Mouse (Mus musculus) midbrain, embryonic 16.5 days (tissue): ENCODE results near the gene Spata13. TPM values are rescaled to one million over a fixed set of nuclear protein-coding genes. Genes with fewer than 3 reads are reported as not detected.

Source experiments
- ATAC-seq: fragments of 200-750 bp; cut with Nextera tagmentation; 2 replicates; pipeline ENCODE4 v1.8.0; 2017; ENCODE audit warnings: moderate TSS enrichment
- H3K27ac ChIP-seq: fragments of 300-500 bp; sonication (generic); 2 replicates; pipeline ENCODE4 v1.5.1; 2014; ENCODE audit warnings: mild to moderate bottlenecking, low read length, mixed read lengths
- H3K27me3 ChIP-seq: fragments of 300-500 bp; sonication (generic); 2 replicates; pipeline ENCODE4 v1.6.1; 2014; ENCODE audit warnings: low read depth, low read length, mixed read lengths; ENCODE audit not compliant: control insufficient read depth, insufficient read depth
- H3K36me3 ChIP-seq: fragments of 300-500 bp; sonication (generic); 2 replicates; pipeline ENCODE4 v1.6.1; 2014; ENCODE audit warnings: mild to moderate bottlenecking, low read length, moderate library complexity, mixed read lengths; ENCODE audit not compliant: control insufficient read depth, insufficient read depth
- H3K4me1 ChIP-seq: fragments of 300-500 bp; sonication (generic); 2 replicates; pipeline ENCODE4 v1.6.1; 2014; ENCODE audit warnings: mild to moderate bottlenecking, low read length, mixed read lengths; ENCODE audit not compliant: control insufficient read depth, insufficient read depth
- H3K4me2 ChIP-seq: fragments of 300-500 bp; sonication (generic); 2 replicates; pipeline ENCODE4 v1.6.1; 2014; ENCODE audit warnings: mild to moderate bottlenecking, low read length, mixed read lengths
- H3K4me3 ChIP-seq: fragments of 300-500 bp; sonication (generic); 2 replicates; pipeline ENCODE4 v1.5.1; 2014; ENCODE audit warnings: low read depth, mild to moderate bottlenecking, low read length, moderate library complexity, mixed read lengths
- H3K9ac ChIP-seq: fragments of 300-500 bp; sonication (generic); 2 replicates; pipeline ENCODE4 v1.6.1; 2014; ENCODE audit warnings: low read depth, low read length, mixed read lengths
- H3K9me3 ChIP-seq: fragments of 300-500 bp; sonication (generic); replicated peaks from 2 replicates; pipeline ENCODE4 v1.6.1; 2014; ENCODE audit warnings: mild to moderate bottlenecking, low read length, mixed read lengths; ENCODE audit not compliant: control insufficient read depth, poor library complexity, severe bottlenecking
- WGBS: fragments of 180-500 bp; shearing (Covaris S2); extraction: QIAGEN DNeasy Blood & Tissue Kit; methylation state at CpG from one replicate; pipeline ENCODE4 v1.1.7; 2014; 5-methylcytosine and 5-hydroxymethylcytosine counted together
- polyA plus RNA-seq: library from polyadenylated mRNA; unstranded; fragments of >200 nt; fragmentation: Nextera tagmentation; extraction: Ambion mirVana; gene quantifications from 2 replicates; pipeline ENCODE4 v1.2.1, GENCODE M21; 2015

The Spata13 gene
- polyA plus RNA-seq, 1 experiment from 2014 or later = 18.4 TPM

GRCm38 (mm10) chr14:60740507-60740906, 106.7 kb downstream of the Spata13 start:
- Histone ChIP-seq H3K4me1 (peaks cover 24% of the 10 kb centered on the region), H3K27ac (no peak overlapping the region)
- ATAC-seq = no peak

GRCm38 (mm10) chr14:60741033-60741432, 107.2 kb downstream of the Spata13 start:
- Histone ChIP-seq H3K27me3 (no peaks in the 10 kb centered on the region), H3K4me2 (no peak overlapping the region), H3K9ac (no peak overlapping the region), H3K4me3 (no peak overlapping the region), H3K27ac (peak overlapping the region; percentile 29; the same call in 1 of the 2 replicates), H3K36me3 (no peaks in the 10 kb centered on the region), H3K9me3 (no peaks in the 10 kb centered on the region), H3K4me1 (peaks cover 24% of the 10 kb centered on the region)
- 83% methylated on average over 8 of the region's 8 CpGs for WGBS
- no peak for ATAC-seq

More at GRCm38 (mm10) chr14:60740507-60740906, 106.7 kb downstream of the Spata13 start:
- no peak overlapping the region for H3K4me3 ChIP-seq
- no peaks in the 10 kb centered on the region for H3K27me3 ChIP-seq
- H3K4me2 ChIP-seq = no peak overlapping the region
- WGBS = 86% methylated on average over 5 of the region's 5 CpGs
- no peaks in the 10 kb centered on the region for H3K36me3 ChIP-seq
- H3K9ac ChIP-seq = no peak overlapping the region
- no peaks in the 10 kb centered on the region for H3K9me3 ChIP-seq

- Histone ChIP-seq H3K4me2 (no peak overlapping the region), H3K4me3 (no peak overlapping the region), H3K27me3 (no peaks in the 10 kb centered on the region), H3K9ac (no peak overlapping the region), H3K27ac (peak overlapping the region; percentile 50), H3K4me1 (peaks cover 20% of the 10 kb centered on the region), H3K36me3 (no peaks in the 10 kb centered on the region), H3K9me3 (no peaks in the 10 kb centered on the region)
- no peak for ATAC-seq
- 73% methylated on average over 6 of the region's 6 CpGs for WGBS
Measured at GRCm38 (mm10) chr14:60741490-60741981, 107.7 kb downstream of the Spata13 start.

GRCm38 (mm10) chr14:60743681-60744080, 109.9 kb downstream of the Spata13 start:
- Histone ChIP-seq H3K36me3 (no peaks in the 10 kb centered on the region), H3K4me2 (no peak overlapping the region), H3K9me3 (no peaks in the 10 kb centered on the region), H3K9ac (no peak overlapping the region), H3K4me1 (peaks cover 12% of the 10 kb centered on the region), H3K4me3 (no peak overlapping the region), H3K27me3 (no peaks in the 10 kb centered on the region), H3K27ac (no peak overlapping the region)
- ATAC-seq = no peak
- WGBS = 74% methylated on average over 9 of the region's 9 CpGs

GRCm38 (mm10) chr14:60745201-60745600, 111.4 kb downstream of the Spata13 start:
- no peak for ATAC-seq
- H3K9ac ChIP-seq = no peak overlapping the region
- no peaks in the 10 kb centered on the region for H3K36me3 ChIP-seq
- no peaks in the 10 kb centered on the region for H3K27me3 ChIP-seq
- WGBS = 87% methylated on average over 6 of the region's 6 CpGs
- no peaks in the 10 kb centered on the region for H3K9me3 ChIP-seq
- no peak overlapping the region for H3K4me3 ChIP-seq
- no peak overlapping the region for H3K4me2 ChIP-seq
- H3K27ac ChIP-seq = no peak overlapping the region
- H3K4me1 ChIP-seq = peaks cover 8% of the 10 kb centered on the region

- H3K9me3 ChIP-seq = no peaks in the 10 kb centered on the region
- no peak overlapping the region for H3K4me2 ChIP-seq
- WGBS = 96% methylated on average over 10 of the region's 10 CpGs
- no peaks in the 10 kb centered on the region for H3K27me3 ChIP-seq
- no peak overlapping the region for H3K9ac ChIP-seq
- no peak overlapping the region for H3K27ac ChIP-seq
- no peak for ATAC-seq
- H3K4me3 ChIP-seq = no peak overlapping the region
- H3K4me1 ChIP-seq = no peaks in the 10 kb centered on the region; the same call in 1 of the 2 replicates
- H3K36me3 ChIP-seq = no peaks in the 10 kb centered on the region
Measured at GRCm38 (mm10) chr14:60746141-60746540, 112.3 kb downstream of the Spata13 start.

- Histone ChIP-seq H3K4me1 (no peaks in the 10 kb centered on the region), H3K4me2 (no peak overlapping the region), H3K4me3 (no peak overlapping the region), H3K36me3 (no peaks in the 10 kb centered on the region), H3K9ac (no peak overlapping the region), H3K27me3 (no peaks in the 10 kb centered on the region), H3K9me3 (no peaks in the 10 kb centered on the region), H3K27ac (no peak overlapping the region)
- WGBS = 93% methylated on average over 21 of the region's 21 CpGs
- ATAC-seq = no peak
Measured at GRCm38 (mm10) chr14:60747154-60747870, 113.5 kb downstream of the Spata13 start.

GRCm38 (mm10) chr14:60749880-60750279, 116.1 kb downstream of the Spata13 start:
- no peak overlapping the region for H3K4me3 ChIP-seq
- no peaks in the 10 kb centered on the region for H3K36me3 ChIP-seq
- H3K9me3 ChIP-seq = no peaks in the 10 kb centered on the region
- no peaks in the 10 kb centered on the region for H3K4me1 ChIP-seq
- H3K9ac ChIP-seq = no peak overlapping the region
- 93% methylated on average over 12 of the region's 12 CpGs for WGBS
- no peaks in the 10 kb centered on the region for H3K27me3 ChIP-seq
- no peak overlapping the region for H3K27ac ChIP-seq
- no peak for ATAC-seq
- H3K4me2 ChIP-seq = no peak overlapping the region

- no peak overlapping the region for H3K9ac ChIP-seq
- no peaks in the 10 kb centered on the region for H3K9me3 ChIP-seq
- no peak overlapping the region for H3K4me2 ChIP-seq
- no peaks in the 10 kb centered on the region for H3K4me1 ChIP-seq
- H3K4me3 ChIP-seq = no peak overlapping the region
- no peak for ATAC-seq
- 95% methylated on average over 16 of the region's 16 CpGs for WGBS
- H3K36me3 ChIP-seq = no peaks in the 10 kb centered on the region
- H3K27ac ChIP-seq = no peak overlapping the region
- no peaks in the 10 kb centered on the region for H3K27me3 ChIP-seq
Measured at GRCm38 (mm10) chr14:60751581-60751980, 117.8 kb downstream of the Spata13 start.
